Mouse (Mus musculus) erythroblast, adult 5-6 weeks (primary cell): ENCODE data around the gene Kdm6a. TPM values are rescaled to one million over a fixed set of nuclear protein-coding genes. Genes with fewer than 3 reads are reported as not detected.

Experiments
- ATAC-seq: replicated peaks from 2 replicates; pipeline ENCODE4 v1.8.0; 2016; ENCODE audit warnings: moderate number of reproducible peaks, mild to moderate bottlenecking, moderate TSS enrichment, inconsistent platforms; ENCODE audit not compliant: poor library complexity, low FRiP score, severe bottlenecking
- total RNA-seq, 2 experiments: library from RNA; stranded (forward) in 1 of 2; stranded (reverse) in 1 of 2; fragments of 150-400 nt in 1 of 2; fragments of 200-764, 138-1000 nt in 1 of 2; gene quantifications; 2 replicates each; pipeline versions ENCODE4 v1.2.3 to v1.2.4; 2015 to 2017; ENCODE audit warnings: low replicate concordance in 2 of 2

Gene Kdm6a
- total RNA-seq, 2 experiments from 2014 or later = 113 to 175 TPM

DNA sequence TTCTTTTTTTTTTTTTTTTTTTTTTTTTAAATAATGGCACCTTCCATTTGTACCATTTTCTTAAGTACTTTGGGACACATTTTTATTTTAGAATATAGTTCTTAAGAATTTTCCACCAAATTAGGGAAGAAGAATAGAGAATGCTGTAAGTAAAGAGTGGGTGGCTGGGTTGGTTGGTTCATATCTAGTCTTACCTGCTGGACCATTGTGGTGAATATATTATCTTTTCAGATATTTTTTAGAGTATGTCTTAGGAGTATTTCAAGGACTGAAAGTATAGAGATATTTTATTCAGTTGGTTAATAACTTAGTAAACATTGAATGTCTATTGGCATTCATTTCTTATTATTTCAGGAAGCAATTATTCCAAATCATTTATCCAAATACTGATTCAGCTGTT, 117.8 kb downstream of the Kdm6a start:
- ATAC-seq = no peak

Other genes with a start within 250 kb of the Kdm6a start
- not detected in 2 replicates for gene Dusp21, start 16.7 kb upstream of the Kdm6a start, total RNA-seq (2015; ENCODE audit: low replicate concordance)
- not detected in 2 replicates for gene Dusp21, start 16.7 kb upstream of the Kdm6a start, total RNA-seq (2017; ENCODE audit: low replicate concordance)